Mouse (Mus musculus) brain, adult 2 months (tissue): ENCODE results near the gene Rhox2c.
"Not testable (repeated sequence)": the region's sequence is repeated elsewhere in the genome, so short reads cannot be mapped to it uniquely, and the experiment has no call there.

Source experiments
- DNase-seq: peaks from one replicate; pipeline ENCODE4 v3.0.0; 2011; ENCODE audit warnings: low read depth, low spot score

Gene Rhox2c

DNA sequence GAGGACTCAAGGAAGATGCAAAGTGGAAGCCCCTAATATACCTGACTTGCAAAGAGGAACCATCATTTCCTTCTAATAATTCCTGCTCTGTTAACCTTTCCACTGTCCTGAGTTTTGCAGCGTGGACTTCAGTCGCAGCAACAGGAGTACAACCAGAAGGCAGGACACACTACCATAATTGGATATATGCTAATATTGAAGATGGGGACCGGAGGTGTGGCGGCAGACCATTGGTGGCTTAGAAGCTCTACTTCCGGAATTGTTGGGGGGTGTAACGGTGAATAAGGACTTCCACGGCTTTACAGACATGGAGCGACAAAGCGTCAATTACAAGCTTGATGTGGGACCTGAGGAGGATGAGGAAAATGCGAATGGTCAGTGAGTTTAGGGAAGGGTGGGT is at the start of gene Rhox2c:
Rhox2c (plus strand) TSS at position 301 of the 400 bp plus-strand sequence.
- DNase-seq = not testable (repeated sequence)

- not testable (repeated sequence) for DNase-seq
These were observed 41.7 kb upstream of the Rhox2c start, which contains the start of gene Rhox2b for GRCm38 (mm10) chrX:37411767-37412166. Gene Rhox2b, plus strand, starts transcription at chrX:37412067.

GRCm38 (mm10) chrX:37432194-37432593 is 21.3 kb upstream of the Rhox2c start, which contains the start of gene Rhox4b:
Gene Rhox4b, plus strand, starts transcription at chrX:37432494.
- not testable (repeated sequence) for DNase-seq

DNA sequence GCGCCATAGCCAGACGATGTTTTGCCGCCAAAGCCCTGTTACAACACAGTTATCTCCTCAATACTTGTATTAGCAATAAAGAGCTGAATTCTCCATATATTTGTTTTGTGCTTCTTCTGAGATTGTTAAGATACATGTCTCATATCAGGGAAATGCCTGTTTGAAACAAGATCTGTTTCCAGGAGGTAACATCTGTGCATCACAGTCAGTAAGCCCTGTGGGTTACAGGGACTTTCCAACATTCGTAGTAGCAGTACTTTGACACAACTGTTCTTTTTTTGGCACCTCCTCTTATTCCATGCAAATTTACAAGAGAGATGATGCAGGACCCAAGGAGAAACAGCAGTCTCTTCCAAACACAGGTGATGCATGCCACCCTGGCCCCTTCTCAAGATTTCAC is 4.8 kb downstream of the Rhox2c start, which contains the start of gene Rhox3c:
Rhox3c (plus strand) TSS at position 301 of the 400 bp plus-strand sequence.
- not testable (repeated sequence) for DNase-seq

- DNase-seq = not testable (repeated sequence)
These were observed 26.6 kb downstream of the Rhox2c start, which contains the start of gene Rhox4c for GRCm38 (mm10) chrX:37480037-37480436. Gene Rhox4c, plus strand, starts transcription at chrX:37480337.

GRCm38 (mm10) chrX:37514059-37514458 is 60.6 kb downstream of the Rhox2c start, which contains the start of gene Rhox4d:
Gene Rhox4d, plus strand, starts transcription at chrX:37514359.
- not testable (repeated sequence) for DNase-seq
